ENCODE assay signal across 7 mouse cellular contexts in genomic region chr6:140480425-140481081, GRCm38 (mm10).
"Had no signal": no experiment of that assay in that cellular context is flagged by ENCODE, and none has a peak within 500 bp of the region (broad histone marks: within the 10 kb centered on the region; RNA-seq: fewer than 3 reads in every experiment).

No protein-coding gene starts in this region.

- DNase-seq: kidney, postnatal 36 days; lung, embryonic 14.5 days; lung, postnatal 10 days; lung, postnatal 4 days; midbrain, embryonic 14.5 days; thymus, adult 2 months; thymus, postnatal 25 days had no signal
